Mouse (Mus musculus) C2C12 (cell line): ENCODE measurements at regions not wholly inside any gene's neighbourhood (a gene's known extent, or its start where the extent isn't known, plus 50 kb on each side); places are given as distances from the start of the nearest gene placed in this dataset.

Source experiments
- H3K27me3 ChIP-seq: one replicate; pipeline ENCODE4 v1.6.1; 2011; ENCODE audit not compliant: control insufficient read depth, insufficient read depth, insufficient read length
- H3K36me3 ChIP-seq: one replicate; pipeline ENCODE4 v1.6.1; 2011; ENCODE audit not compliant: control insufficient read depth, insufficient read depth
- H3K4me3 ChIP-seq: one replicate; pipeline ENCODE4 v1.5.1; 2011; ENCODE audit warnings: mild to moderate bottlenecking, control low read depth; ENCODE audit not compliant: poor library complexity, insufficient read depth, severe bottlenecking
- H3K79me2 ChIP-seq: one replicate; pipeline ENCODE4 v1.6.1; 2011; ENCODE audit not compliant: control insufficient read depth, insufficient read depth
- H3K79me3 ChIP-seq: one replicate; pipeline ENCODE4 v1.6.1; 2011; ENCODE audit warnings: low read depth, control low read depth
- H3ac ChIP-seq: one replicate; pipeline ENCODE3; 2011; ENCODE audit warnings: low read depth; ENCODE audit not compliant: control insufficient read depth, insufficient read length
- CEBPB ChIP-seq: IDR thresholded peaks from one replicate; pipeline ENCODE4 v1.6.1; 2011; ENCODE audit warnings: low read depth, mild to moderate bottlenecking, control low read depth, moderate library complexity
- CTCF ChIP-seq: IDR thresholded peaks from one replicate; pipeline ENCODE4 v1.5.1; 2011; ENCODE audit not compliant: control insufficient read depth, insufficient read depth, insufficient read length
- FOSL1 ChIP-seq: IDR thresholded peaks from one replicate; pipeline ENCODE4 v1.8.0; 2011; ENCODE audit warnings: mild to moderate bottlenecking, low read length; ENCODE audit not compliant: poor library complexity, insufficient read depth, severe bottlenecking
- MAX ChIP-seq: IDR thresholded peaks from one replicate; pipeline ENCODE4 v1.6.1; 2011; ENCODE audit warnings: mild to moderate bottlenecking, control low read depth
- MYOD1 ChIP-seq: IDR thresholded peaks from one replicate; pipeline ENCODE4 v1.6.1; 2011; ENCODE audit warnings: low read depth; ENCODE audit not compliant: control insufficient read depth, insufficient read length
- MYOG ChIP-seq: IDR thresholded peaks from one replicate; pipeline ENCODE4 v1.6.1; 2011; ENCODE audit not compliant: control insufficient read depth, insufficient read length; ENCODE audit errors: extremely low read depth
- USF1 ChIP-seq: IDR thresholded peaks from one replicate; pipeline ENCODE4 v1.6.1; 2011; ENCODE audit warnings: low read depth, mild to moderate bottlenecking, control low read depth, moderate library complexity

- TF ChIP-seq CEBPB (no peak), USF1 (no peak), MYOG (no peak), MAX (no peak), FOSL1 (no peak), CTCF (no peak), MYOD1 (no peak)
- Histone ChIP-seq H3K79me3 (no peaks in the 10 kb centered on the region), H3K79me2 (no peaks in the 10 kb centered on the region), H3ac (no peak overlapping the region), H3K36me3 (no peaks in the 10 kb centered on the region), H3K4me3 (no peak overlapping the region), H3K27me3 (no peaks in the 10 kb centered on the region)
These were observed 521.3 kb upstream of the Sall1 start for GRCm38 (mm10) chr8:89565147-89565826.

- H3K79me3 ChIP-seq = no peaks in the 10 kb centered on the region
- no peak overlapping the region for H3ac ChIP-seq
- no peak overlapping the region for H3K4me3 ChIP-seq
- no peaks in the 10 kb centered on the region for H3K79me2 ChIP-seq
- TF ChIP-seq MAX = no peak
- TF ChIP-seq CEBPB = no peak
- no peak for TF ChIP-seq MYOG
- TF ChIP-seq USF1 = no peak
- no peak for TF ChIP-seq MYOD1
- TF ChIP-seq FOSL1 = no peak
- no peak for TF ChIP-seq CTCF
- H3K36me3 ChIP-seq = no peaks in the 10 kb centered on the region
- H3K27me3 ChIP-seq = no peaks in the 10 kb centered on the region
These were observed 519.6 kb upstream of the Sall1 start for GRCm38 (mm10) chr8:89563544-89563943.

- TF ChIP-seq USF1 (no peak), CTCF (no peak), FOSL1 (no peak), MYOG (no peak), CEBPB (no peak), MYOD1 (no peak), MAX (no peak)
- Histone ChIP-seq H3K36me3 (no peaks in the 10 kb centered on the region), H3K79me2 (no peaks in the 10 kb centered on the region), H3K27me3 (no peaks in the 10 kb centered on the region), H3ac (no peak overlapping the region), H3K4me3 (no peak overlapping the region), H3K79me3 (no peaks in the 10 kb centered on the region)
These were observed 518.6 kb upstream of the Sall1 start for GRCm38 (mm10) chr8:89562597-89562996.

DNA sequence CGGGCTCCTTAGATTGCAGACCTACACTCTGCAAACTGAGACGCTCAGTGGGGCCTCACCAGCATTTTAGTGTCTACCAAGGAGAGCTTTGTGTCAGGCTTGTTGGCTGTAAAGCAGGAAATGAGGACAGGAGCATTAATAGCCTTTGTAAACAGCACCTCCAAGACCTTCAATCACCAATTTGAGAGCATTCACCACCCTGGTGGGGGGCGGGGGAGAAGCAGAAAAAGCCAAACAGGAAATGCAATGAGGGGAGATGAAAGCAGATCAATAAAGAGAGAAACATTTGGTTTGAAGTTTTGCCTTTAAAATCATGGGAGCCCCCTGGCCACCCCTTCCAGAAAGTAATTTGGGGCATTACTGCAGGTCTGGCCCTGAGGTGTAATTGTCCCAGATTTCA is 497.3 kb upstream of the Sall1 start:
- Histone ChIP-seq H3K79me2 (no peaks in the 10 kb centered on the region), H3ac (no peak overlapping the region), H3K4me3 (no peak overlapping the region), H3K79me3 (no peaks in the 10 kb centered on the region), H3K36me3 (no peaks in the 10 kb centered on the region), H3K27me3 (no peaks in the 10 kb centered on the region)
- TF ChIP-seq FOSL1 = no peak
- no peak for TF ChIP-seq CTCF
- no peak for TF ChIP-seq MAX
- no peak for TF ChIP-seq USF1
- TF ChIP-seq MYOG = no peak
- no peak for TF ChIP-seq CEBPB
- TF ChIP-seq MYOD1 = no peak

DNA sequence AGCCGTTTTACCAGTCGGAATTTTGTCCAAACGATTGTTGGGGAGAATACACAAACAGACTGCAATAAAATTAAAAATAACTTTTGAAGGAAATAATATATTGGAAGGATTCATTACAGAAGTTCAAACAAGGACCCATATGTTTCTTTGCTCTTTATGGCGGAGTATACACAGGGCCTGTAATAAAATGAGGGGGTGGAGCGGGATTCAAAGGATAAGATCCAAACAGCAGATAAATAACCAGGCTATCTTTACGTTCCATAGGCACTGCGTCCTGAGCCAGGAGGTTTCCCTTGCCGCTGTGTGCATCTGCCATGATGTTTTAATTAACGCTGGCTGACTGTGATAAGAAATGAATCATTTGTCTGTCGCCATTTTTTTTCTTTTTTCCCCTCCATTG is 490.6 kb upstream of the Sall1 start:
- Histone ChIP-seq H3K79me3 (no peaks in the 10 kb centered on the region), H3K36me3 (no peaks in the 10 kb centered on the region), H3K79me2 (no peaks in the 10 kb centered on the region), H3ac (no peak overlapping the region), H3K4me3 (no peak overlapping the region), H3K27me3 (no peaks in the 10 kb centered on the region)
- TF ChIP-seq USF1 (no peak), CEBPB (no peak), CTCF (no peak), MYOD1 (no peak), MYOG (no peak), FOSL1 (no peak), MAX (no peak)
